Mouse (Mus musculus) ZHBTc4 (cell line): ENCODE data around the gene Tor3a.

ENCODE experiments used
- DNase-seq: peaks from one replicate; pipeline ENCODE4 v3.0.0-alpha.2; 2011; ENCODE audit warnings: low read depth, low spot score

The Tor3a gene

GRCm38 (mm10) chr1:156674195-156675000 lies at the start of gene Tor3a:
Tor3a (minus strand) TSS chr1:156674356.
- peak; percentile 78 for DNase-seq

GRCm38 (mm10) chr1:156722089-156722488 lies 47.9 kb upstream of the Tor3a start:
- DNase-seq = no peak

DNA sequence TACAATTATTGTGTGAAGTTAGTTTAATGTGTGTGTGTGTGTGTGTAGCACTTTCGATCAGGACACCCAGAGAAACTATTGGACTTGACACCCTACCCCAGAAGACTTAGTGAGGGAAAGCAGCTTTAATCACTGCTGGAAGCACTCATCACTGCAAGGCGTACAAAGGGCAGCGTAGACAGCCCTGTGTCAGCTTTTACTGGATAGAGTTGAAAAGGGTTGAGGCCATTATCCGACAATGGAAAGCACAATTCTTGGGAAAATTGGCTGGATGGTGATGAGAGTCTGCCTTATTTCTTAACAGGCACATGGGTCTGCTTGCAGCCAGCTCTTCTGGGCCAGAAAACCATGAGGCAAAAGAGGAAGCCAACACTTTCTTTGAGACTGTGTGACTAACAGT lies 45.9 kb upstream of the Tor3a start:
- no peak for DNase-seq

DNA sequence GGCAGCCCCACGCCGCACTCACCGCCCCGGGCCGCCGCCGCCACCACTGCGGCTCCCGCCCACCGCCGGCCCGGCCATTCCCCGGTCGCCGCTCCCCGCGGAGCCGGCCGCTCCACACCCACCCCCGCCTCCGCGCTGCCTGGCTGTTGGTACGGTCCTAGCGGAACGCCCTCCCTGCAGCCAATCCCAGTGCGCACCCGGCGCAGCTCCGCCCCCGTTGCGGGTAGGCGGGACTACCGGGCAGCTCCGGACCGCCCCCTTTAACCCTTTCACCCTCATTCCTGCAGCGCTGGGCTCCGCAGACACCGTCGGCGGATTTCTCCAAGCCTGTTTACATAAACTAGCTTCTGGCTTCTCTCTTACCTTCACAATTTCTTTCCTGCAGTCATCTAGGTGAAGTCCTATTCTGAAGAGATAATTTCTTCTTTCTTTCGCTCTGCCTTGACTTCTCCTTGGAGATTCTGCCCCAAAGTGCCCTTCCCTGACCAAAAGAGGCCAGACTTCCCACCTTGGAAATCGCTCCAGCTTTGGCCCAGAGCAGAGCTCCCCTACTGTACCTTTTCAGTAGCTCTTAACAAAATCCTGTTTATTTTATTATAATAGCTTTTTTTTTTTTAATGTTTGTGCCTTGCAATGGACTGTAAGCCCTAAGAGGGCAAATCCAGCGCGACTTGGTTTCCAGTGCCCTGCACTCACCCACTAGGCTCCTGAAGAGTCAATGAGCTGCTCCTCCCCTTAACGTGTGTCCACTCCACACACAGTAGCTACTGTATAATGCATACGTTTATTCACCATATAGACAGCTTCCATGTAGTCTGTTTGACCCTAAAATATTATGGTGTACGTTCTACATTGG lies 45.0 kb upstream of the Tor3a start, which contains the start of gene Fam20b:
Gene Fam20b, minus strand, starts transcription at position 137 of the 856 bp plus-strand sequence.
- DNase-seq = peak; percentile 97

GRCm38 (mm10) chr1:156718286-156718949 lies 44.3 kb upstream of the Tor3a start:
- peak; percentile 85 for DNase-seq

DNA sequence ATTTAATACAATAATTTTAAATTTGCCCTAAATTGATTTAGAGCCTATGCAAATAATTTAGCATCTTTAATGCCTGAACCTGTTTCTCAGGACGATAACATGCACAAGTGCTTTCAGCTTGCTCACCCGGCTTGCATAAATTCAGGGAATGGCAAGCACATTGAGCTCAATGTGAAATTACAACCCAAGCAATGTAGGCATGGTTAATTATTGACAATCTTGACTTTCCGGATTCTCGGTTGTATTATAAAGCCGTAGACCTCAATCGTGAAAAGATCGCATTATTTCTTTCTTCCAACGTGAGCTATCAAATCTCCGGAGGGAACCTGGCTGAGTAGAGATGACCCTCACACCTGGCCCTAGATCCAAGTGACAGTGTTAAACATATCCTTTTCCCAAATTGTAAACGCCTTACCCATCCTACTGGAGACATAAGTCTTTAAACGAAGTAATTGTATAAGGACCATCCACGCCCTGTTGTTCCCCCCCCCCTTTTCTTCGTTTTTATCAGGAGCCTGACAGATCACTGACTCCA lies 43.7 kb upstream of the Tor3a start:
- no peak for DNase-seq

- DNase-seq = no peak
Measured at GRCm38 (mm10) chr1:156716681-156717080, 42.5 kb upstream of the Tor3a start.

DNA sequence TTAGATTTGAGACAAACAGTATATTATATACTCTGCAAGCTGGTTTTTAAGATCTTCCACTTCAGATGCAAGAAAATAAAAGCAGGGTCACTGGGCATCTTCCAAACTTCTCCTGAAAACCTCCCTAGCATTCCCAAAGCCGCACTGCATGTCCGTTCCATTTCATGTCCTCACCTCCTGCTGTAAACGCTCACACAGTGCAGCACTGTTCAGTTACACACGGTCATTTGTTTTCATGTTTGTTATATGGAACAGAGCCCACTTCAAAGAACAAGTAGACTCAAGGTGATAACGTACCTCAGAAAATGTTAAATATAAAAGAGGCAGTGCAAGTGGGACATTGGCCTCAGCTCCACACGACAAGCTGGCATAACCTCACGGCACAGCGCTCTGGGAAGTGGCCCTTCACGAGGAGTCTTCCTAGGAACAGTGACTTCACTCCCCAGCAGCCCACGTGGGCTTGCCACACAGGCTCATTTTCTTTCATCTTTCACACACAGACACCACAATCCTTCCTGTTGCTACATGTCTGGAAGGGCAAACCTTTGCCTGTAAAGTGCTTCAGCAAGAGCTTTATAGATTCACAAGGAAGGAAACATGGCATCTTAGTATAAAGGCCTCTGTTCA lies 36.4 kb upstream of the Tor3a start:
- DNase-seq = no peak

DNA sequence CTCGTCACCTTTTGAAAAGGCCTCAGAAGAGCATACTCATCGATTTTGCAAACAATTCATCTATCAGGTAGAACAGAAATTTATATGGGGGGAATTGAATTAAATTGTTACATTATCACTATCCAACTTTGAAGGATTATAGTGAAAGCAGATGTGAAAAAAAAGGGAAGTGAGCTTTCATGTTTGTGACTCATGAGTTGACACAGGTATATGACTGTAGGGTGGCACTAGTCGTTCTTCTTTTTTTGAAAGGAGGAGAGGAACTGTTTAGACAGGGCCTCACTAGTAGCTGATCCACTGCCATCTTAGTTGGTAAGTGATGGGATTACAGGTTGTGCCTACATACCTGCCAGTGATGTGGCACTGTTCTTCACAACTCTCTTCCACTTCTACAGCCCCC lies 34.5 kb upstream of the Tor3a start:
- DNase-seq = no peak

DNA sequence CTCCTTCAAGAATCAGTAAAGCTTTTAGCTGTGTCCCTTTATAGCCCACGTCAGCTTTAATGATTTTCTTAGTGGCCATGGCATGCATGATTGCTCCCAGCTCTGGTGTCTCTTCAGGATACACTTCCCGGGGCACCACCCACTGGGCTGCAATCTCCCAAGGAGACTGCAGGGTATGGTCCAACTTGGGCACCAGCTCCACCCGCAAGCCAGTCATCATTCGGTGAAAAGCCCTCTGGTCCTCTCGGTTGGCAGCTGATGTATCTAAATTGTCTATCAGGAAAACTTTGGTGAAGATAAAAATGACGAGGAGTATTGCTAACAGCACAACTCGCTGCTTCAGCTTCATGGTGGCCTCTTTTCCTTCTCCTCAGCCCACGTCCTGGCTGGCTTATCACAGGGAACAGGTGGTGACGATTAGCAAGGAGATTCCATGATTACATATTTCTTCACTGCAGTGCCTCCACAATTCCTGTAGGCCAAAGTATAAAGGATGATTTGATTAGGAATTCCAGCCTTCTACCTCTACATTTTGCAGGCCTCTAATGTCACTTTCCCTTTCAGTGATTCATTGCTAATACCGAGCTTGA lies 31.6 kb upstream of the Tor3a start:
- no peak for DNase-seq

- no peak for DNase-seq
Measured at GRCm38 (mm10) chr1:156703444-156703843, 29.3 kb upstream of the Tor3a start.

- no peak for DNase-seq
Measured at GRCm38 (mm10) chr1:156702151-156702550, 28.0 kb upstream of the Tor3a start.

DNA sequence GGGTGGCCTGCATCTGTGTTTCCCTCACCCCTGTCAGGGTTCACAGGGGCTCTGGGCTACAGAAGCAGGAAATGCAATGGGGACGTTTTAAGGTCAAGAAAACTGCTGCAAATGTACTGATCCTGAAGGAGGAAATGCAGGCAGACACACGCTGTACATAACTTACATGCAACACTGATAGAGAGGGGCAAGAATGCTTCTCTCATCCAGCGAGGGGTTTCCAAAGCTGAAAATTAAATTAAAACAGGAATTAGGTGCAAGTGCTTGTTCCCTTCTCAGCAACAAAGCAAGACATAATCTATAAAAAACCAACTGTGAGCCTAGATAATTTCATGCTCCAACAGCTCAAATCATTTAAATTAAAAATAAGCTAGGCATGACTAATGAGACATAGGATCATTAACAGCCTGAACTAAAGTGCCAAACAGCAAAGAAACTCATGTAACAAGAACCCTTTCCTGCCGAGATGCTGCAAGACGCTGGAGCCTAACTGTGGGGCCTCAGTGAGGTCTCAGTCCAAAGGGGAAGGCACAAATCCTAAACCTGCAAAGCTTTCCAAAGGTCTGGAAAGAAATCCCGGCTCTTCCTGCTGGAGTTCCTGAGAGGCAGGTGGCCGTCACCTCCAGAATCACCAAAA lies 12.0 kb upstream of the Tor3a start:
- DNase-seq = no peak

- DNase-seq = no peak
Measured at GRCm38 (mm10) chr1:156679599-156679998, 5.4 kb upstream of the Tor3a start.

- DNase-seq = peak; percentile 40
Measured at GRCm38 (mm10) chr1:156677230-156677629, 3.1 kb upstream of the Tor3a start.

GRCm38 (mm10) chr1:156676596-156676995 lies 2.4 kb upstream of the Tor3a start:
- DNase-seq = no peak

DNA sequence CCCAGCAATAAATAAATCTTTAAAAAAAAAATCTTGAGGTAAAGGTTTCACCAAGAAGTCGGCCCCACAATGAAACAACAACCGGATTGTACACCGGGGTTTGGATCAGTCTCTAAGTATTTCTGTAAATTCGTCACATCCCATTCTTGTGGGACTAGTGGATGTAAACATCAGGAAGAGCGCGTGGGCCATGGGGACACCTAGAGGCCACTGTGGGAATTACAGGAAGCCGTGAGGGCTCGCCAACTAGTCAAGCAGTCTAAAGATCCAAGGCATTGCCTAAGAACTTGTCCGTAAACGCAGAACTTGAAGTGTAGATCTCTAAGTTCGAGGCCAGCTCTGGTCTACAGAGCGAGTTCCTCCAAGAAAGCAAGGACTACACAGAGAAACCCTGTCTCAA lies 2.0 kb upstream of the Tor3a start:
- DNase-seq = peak; percentile 93

- DNase-seq = peak; percentile 47
Measured at GRCm38 (mm10) chr1:156673476-156674194, 521 bp downstream of the Tor3a start.

GRCm38 (mm10) chr1:156672720-156673475 lies 1.3 kb downstream of the Tor3a start:
- DNase-seq = peak; percentile 57
